Mouse (Mus musculus) liver (tissue): Measurements from ENCODE around the gene Ccdc187.

Experiments used
- DNase-seq: peaks from one replicate; pipeline ENCODE4 v3.0.0-alpha.2; 2020; ENCODE audit warnings: mixed read lengths

Gene Ccdc187

GRCm38 (mm10) chr2:26268216-26268615, 26.1 kb downstream of the Ccdc187 start:
- no peak for DNase-seq

DNA sequence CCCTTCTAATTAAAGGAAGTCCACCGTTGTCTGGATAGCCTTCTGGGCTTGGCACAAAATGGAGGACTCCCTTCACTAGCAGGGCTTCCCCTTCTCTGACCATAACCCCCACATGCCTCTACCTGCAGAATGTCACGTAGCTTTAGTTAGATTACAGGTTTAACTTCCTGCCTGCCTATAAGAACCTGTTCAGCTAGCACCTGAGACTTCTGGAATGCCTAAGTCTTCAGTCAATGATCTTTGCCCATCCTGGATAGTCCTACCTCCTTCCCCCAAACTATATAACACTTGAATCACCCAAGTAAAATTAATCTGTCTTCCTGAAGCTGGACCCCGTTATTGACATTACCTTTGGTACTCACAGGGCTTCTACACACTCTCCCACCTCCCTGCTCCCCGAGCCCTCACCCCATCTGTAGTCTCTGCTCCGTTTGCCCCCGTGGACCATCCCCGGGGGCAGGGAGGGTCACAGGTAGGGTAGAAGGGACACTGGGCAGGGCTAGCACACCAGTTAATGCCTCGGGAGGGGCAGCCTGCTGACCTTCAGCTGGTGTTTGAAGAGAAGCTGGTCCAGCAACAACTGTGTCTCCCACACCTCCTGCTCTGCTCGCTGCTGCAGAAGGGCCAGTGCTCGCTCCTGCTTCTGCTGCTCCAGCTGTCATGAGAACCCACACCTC, 28.2 kb downstream of the Ccdc187 start:
- no peak for DNase-seq

- no peak for DNase-seq
Measured at GRCm38 (mm10) chr2:26265095-26265494, 29.3 kb downstream of the Ccdc187 start.

GRCm38 (mm10) chr2:26264646-26265045, 29.7 kb downstream of the Ccdc187 start:
- no peak for DNase-seq

DNA sequence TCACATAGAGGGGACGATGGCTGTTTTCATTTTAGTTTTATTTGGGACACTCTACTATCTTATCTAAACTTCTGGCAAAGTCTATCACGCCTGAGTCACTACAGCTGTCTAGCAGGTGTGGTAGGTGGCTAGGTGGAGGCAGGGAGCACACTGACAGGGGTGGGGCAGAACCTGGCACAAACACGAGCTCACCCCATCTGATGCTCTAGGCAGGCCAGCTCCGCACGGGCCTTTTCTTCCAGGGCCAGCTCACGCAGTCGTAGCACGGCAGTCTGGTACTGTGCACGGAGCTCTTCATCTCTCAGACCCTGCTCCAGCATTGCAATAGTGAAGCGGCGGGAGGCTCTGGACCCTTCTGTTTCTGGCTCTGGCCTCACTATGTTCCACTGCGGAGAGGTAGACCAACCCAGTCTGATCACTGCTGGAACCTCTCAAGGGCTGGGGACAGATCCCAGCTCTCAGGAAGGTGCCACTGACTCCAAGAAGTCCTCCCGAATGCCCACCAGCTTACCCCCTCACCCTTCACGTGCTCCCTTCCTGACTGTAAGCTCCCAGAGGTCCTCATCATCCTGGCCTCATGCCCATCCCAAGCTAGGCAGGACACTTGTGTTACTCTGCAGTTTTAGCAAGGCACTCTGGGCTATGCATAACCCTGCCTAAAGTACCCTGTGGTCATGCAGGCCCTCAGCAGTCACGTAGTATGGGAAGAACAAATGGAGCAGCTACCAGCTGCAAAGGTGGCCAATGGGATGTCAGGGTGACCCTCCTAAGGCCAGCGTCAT, 36.9 kb downstream of the Ccdc187 start:
- DNase-seq: no peak

- no peak for DNase-seq
Measured at GRCm38 (mm10) chr2:26254816-26255215, 39.5 kb downstream of the Ccdc187 start.

DNA sequence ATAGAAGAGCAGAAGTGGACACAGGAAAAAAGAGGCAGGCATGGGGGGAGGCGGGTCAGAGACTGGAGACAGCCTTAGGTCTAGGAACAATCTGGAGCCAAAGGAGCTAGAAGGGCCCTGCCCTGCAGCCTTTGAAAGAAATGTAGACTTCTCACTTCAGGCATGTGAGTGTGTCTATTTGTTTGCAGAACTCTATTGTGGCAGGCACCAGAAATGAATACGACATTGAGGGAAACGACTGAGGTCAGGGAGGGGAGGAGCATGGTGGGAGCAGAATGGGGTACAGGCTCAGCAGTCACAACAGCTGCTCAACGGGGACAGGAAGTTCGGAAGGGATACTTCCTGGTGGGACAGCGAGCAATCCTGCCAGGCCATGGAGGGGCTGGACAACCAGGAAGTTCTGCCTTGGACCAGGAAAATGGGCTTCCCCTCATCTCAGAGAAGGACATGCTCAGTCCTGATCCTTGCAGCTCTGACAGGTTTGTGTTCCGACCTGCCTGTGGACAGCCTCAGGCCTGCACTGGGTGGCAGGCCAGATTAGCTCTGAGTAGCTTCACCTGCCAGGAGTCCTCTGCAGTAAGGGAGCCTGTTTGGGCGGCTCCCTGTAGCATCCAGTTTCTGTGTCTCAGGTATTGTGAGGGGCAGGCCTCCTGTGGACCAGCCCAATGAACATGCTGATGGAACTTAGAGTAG, 41.7 kb downstream of the Ccdc187 start:
- no peak for DNase-seq

DNA sequence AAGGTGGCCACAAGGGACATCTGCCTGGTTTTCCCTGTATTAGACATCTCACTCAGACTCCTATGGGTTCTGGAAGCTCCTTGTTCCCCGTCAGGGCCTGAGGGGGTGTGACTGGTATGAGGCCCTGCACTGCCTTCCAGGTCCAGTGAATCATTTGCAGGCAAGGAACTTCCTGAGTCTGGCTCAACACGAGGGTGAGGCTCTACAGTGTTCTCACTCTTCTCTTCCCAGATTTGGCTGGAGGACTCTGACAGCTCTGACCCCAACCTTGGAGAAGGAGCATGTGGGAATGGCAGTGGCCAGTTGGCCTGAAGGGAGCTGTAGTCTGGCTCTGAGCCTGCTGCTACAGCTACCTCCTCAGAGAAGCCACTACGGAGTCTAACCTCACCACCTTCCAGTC, 46.8 kb downstream of the Ccdc187 start:
- no peak for DNase-seq

DNA sequence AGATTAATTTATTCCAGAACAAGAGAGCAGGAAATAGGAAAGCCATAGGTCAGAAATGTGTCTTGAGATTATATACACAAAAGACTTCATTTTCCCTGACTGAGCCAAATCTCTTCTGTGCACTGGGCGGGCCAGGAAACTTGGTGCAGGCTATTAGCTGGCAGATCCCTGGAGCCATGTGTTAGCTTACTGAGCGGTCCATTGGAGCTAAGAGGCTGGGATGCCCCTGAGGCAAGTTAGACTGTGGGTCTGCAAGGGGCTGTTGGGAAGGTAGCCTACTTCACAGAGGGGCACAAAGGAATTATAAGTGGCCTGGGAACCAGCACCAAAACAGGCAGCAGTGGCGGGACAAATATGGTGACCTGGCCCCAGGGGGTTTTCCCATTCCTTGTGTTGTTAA, 53.5 kb downstream of the Ccdc187 start:
- no peak for DNase-seq

DNA sequence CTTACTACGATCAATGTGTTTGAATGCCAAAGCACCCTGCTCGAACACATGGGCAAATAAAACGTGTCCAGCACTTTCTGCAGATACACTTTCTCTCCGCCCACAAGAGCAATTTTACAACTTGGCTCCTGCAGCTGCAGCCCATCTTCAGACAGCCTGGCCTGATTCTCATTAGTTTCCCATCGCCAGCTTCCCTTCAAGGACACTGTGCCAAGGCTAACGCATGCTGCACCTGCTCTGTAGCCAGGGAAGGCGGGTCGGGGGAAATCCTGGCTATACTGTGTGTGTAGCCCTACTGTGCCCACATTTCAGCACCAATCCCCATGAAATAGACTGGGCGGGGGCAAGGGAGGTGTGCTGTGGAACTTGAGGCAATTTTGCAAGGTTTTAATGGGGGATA, 54.0 kb downstream of the Ccdc187 start:
- no peak for DNase-seq

GRCm38 (mm10) chr2:26237290-26237782, 57.0 kb downstream of the Ccdc187 start, which contains the start of gene Qsox2:
TSS of gene Qsox2 (minus strand) at chr2:26237525.
- peak; percentile 94 for DNase-seq

DNA sequence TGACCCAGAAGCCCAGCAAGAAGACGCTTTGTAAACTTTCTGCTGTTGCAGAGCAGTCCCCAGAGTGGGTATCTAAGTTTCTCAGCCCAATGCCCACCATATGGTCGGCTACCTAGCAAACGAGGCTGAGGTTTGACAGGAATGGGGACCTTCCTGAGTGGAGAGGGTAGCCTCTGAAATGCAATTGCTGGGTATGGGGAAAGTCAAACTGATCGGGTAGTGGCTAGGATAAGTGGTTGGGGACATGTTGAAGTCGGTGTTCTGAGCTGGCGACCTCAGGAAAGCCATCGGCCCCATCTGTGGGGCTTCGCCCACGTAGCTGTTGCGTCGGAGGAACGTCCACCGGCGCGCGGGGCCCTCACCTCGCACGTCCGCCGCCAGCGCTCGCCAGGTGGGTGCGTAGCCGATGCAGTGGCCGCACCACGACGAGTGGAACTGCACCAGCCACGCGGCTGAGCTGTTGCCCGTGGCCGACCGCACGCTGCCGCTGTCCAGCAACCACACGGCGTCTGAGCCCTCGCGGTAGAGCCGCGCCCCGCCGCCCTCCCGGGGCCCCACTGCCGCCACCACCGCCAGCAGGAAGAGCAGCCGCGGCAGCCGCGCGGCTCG, 57.6 kb downstream of the Ccdc187 start:
- no peak for DNase-seq

DNA sequence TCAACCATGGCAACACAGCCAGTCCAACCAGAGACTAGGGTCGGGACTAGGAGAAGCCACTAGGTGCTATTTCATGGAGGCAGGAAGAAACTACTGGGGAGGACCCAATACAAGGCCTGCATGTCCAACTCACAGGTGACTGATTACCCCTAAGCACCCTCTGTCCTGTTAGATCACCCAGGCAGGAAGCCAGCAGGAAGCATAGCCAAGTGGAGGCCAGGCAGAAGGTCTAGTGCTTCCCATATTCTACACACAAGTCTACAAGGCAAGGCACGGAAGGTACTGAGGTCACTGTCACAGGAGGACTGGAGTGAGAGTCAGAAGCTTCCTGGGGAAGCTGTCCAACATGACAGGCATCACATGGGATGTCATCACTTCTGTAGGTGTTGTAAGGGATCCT, 59.6 kb downstream of the Ccdc187 start:
- no peak for DNase-seq

- DNase-seq: no peak
Measured at GRCm38 (mm10) chr2:26234253-26234652, 60.1 kb downstream of the Ccdc187 start.

DNA sequence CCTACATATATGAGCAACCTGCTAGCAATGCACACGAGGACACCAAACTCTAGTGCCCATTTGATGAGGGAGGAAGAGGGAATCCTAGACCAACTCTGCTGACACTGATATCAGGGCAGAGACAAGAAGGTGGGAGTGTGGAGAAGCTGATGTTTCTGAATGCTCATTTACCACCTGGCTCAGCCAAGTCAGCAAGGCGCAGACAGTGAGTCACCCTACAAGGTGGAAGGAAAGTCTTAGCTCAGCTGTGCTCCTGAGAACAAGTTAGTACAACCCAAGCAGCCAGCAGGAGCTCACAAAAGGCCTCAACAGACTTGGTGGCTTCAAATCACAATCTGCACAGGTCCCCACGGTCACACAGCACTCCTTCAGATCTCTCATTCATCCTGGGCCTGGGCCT, 63.0 kb downstream of the Ccdc187 start:
- no peak for DNase-seq

DNA sequence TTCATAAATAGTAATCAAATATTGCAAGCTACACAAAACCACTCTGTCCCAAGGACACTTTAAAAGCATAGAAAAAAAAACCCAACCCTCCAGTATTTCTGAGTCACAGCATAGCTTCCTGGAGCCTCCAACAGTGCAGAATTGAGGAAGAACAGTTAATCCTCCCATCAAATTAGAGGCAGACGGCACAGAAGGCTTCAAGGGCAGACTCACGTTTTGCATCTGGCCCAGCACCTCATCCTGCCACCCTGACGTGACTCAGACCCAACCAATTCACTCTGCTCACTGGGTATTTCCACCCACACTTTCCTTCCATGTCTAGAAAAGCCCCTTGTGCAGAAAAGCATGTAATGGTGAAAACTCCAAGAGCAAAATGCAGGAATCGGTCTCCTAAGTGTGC, 64.1 kb downstream of the Ccdc187 start:
- no peak for DNase-seq

DNA sequence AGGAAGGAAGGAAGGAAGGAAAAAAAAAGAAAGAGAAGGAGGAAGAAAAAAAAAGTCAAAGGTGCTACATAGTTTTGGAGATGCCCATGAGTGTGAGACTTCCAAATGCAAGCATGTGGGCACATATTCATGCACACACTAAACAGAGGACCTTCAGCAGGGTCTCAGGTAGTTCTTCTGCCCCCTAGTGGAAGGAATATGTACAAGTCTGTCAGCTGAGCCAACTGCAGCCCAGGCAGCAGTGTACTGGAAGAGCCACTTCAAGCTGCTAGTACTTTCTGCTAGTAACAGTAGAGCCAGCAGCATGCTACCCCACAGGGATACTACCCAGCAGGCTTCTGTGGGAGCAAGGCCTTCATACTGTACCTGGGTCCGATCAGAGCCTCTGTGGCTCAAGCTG, 66.6 kb downstream of the Ccdc187 start:
- DNase-seq: peak; percentile 27

- DNase-seq: no peak
Measured at GRCm38 (mm10) chr2:26225242-26225641, 69.1 kb downstream of the Ccdc187 start.

DNA sequence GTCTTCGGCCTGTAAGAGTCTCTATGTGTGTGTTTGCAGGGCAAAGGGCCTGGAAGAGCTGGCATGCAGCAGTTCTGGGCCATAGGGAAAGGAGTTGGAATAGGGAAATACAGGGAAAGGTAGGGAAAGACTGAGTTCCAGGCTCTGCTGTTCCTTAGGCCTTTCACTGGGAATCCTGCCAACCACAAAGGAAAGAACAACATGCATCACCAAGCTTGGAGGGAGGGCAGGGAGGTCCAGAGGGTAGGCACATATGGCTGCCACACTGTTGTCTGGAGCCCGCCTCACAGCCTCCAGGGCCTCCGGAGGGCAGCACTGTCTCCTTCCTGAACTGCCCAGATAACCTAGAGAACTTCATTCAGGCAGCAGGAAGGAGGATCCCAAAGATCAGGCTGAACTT, 70.4 kb downstream of the Ccdc187 start:
- DNase-seq: no peak

- no peak for DNase-seq
Measured at GRCm38 (mm10) chr2:26214526-26214925, 79.8 kb downstream of the Ccdc187 start.

- DNase-seq: no peak
Measured at GRCm38 (mm10) chr2:26209566-26209965, 84.8 kb downstream of the Ccdc187 start.

DNA sequence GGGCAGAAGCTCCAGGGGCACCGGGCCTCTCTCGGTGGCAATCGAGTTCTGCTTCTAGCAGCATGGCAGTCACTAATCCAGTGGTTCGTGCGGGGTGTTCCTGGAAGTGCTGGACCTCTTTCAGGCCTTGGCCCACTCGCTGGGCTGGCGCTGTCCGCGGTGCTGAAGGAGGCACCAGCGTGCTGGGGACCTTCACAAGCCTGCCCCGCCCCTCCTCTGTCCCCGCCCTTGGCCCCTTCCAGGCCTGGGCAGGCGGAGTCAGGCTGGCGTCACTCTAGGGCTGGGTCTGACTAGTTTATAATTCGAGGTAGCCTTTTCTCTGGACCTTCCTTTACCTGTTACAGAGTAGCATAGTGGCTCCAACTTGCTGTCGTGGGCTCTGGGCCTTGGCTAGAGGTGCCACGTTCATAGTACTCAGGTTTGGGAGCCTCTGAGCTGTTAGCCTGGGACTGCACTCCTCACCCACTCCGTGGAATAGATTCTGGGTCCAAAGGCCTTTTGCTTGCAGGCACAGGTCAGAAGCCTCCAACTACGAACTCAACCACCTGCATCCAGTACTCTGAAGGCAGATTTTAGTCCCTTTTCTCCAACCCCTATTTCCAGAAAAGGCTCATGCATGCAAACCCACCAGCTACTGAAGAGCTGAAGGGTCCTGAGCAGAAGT, 86.1 kb downstream of the Ccdc187 start, which contains the start of gene Lhx3:
Gene Lhx3, minus strand, starts transcription at position 164 of the 664 bp plus-strand sequence.
- DNase-seq: peak; percentile 90

- DNase-seq: no peak
Measured at GRCm38 (mm10) chr2:26207559-26207958, 86.8 kb downstream of the Ccdc187 start.
